Mouse (Mus musculus) lung, embryonic 16.5 days (tissue): ENCODE measurements around the gene Gm20708. TPM values are rescaled to one million over a fixed set of nuclear protein-coding genes. Genes with fewer than 3 reads are reported as not detected.
A peak's percentile ranks its signal among the peaks of the same experiment; 100 is the strongest.

Experiments
- ATAC-seq: fragments of 200-750 bp; cut with Nextera tagmentation; 2 replicates; pipeline ENCODE4 v1.8.0; 2017; ENCODE audit warnings: low read depth, mild to moderate bottlenecking, moderate library complexity
- H3K27ac ChIP-seq: fragments of 300-500 bp; sonication (generic); 2 replicates; pipeline ENCODE4 v1.5.1; 2014; ENCODE audit warnings: mild to moderate bottlenecking, control low read depth, low read length
- H3K27me3 ChIP-seq: fragments of 300-500 bp; sonication (generic); 2 replicates; pipeline ENCODE4 v1.6.1; 2014; ENCODE audit warnings: low read depth, low read length, mixed read lengths; ENCODE audit not compliant: control insufficient read depth, insufficient read depth
- H3K36me3 ChIP-seq: fragments of 300-500 bp; sonication (generic); 2 replicates; pipeline ENCODE4 v1.6.1; 2014; ENCODE audit warnings: low read length; ENCODE audit not compliant: control insufficient read depth, insufficient read depth
- H3K4me1 ChIP-seq: fragments of 300-500 bp; sonication (generic); replicated peaks from 2 replicates; pipeline ENCODE4 v1.6.1; 2014; ENCODE audit warnings: low read length, mixed read lengths; ENCODE audit not compliant: control insufficient read depth, insufficient read depth
- H3K4me2 ChIP-seq: fragments of 300-500 bp; sonication (generic); 2 replicates; pipeline ENCODE4 v1.6.1; 2014; ENCODE audit warnings: low read depth, low read length, control low read depth
- H3K4me3 ChIP-seq: fragments of 300-500 bp; sonication (generic); 2 replicates; pipeline ENCODE4 v1.5.1; 2014; ENCODE audit warnings: mild to moderate bottlenecking, low read length, control low read depth
- H3K9ac ChIP-seq: fragments of 300-500 bp; sonication (generic); 2 replicates; pipeline ENCODE4 v1.6.1; 2014; ENCODE audit warnings: low read length, control low read depth
- H3K9me3 ChIP-seq: fragments of 300-500 bp; sonication (generic); 2 replicates; pipeline ENCODE4 v1.6.1; 2016; ENCODE audit warnings: low read length; ENCODE audit not compliant: control insufficient read depth
- WGBS: fragments of 180-500 bp; shearing (Covaris S2); extraction: QIAGEN DNeasy Blood & Tissue Kit; methylation state at CpG from one replicate; pipeline ENCODE4 v1.1.7; 2014; 5-methylcytosine and 5-hydroxymethylcytosine counted together
- polyA plus RNA-seq: library from polyadenylated mRNA; unstranded; fragments of >200 nt; fragmentation: Nextera tagmentation; extraction: Ambion mirVana; gene quantifications from 2 replicates; pipeline ENCODE4 v1.2.1, GENCODE M21; 2015

Gene Gm20708
- polyA plus RNA-seq, 1 experiment from 2014 or later, result 0.14 TPM

DNA sequence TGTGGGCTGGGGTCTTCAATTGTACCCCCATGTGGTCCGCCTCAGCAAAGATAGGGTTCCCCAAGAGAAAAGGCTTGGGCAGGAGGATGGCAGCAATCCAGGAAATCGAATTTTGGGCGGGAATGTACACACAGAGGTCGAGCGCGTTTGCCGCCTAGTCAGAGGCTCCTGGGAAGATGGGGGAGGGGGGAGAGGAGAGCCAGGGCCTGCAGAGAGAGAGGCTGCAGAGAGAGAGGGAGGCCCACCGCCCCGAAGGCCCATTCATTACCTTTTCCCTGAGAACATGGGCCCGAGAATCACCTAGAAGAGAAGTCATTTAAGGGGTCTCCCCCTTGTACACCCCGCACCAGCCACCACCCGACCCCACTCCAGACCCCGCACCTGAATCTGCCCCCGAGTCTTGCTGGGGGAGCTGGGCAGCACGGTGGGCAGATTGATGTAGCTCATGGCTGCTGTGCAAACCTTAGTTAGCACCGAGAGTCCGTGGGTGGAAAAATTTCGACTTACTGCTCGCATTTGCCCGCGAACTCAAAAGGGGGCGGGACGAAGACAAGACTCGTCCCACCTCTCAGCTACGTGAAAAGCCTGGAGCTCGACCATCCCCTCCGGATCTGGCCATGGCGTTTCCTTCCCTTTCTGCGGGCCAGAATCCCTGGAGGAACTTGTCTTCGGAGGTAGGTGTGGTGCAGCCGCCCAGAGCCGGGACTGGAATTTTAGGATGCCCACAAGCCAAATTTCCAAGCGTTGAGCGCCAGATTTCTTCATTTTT is 16.0 kb downstream of the Gm20708 start, which contains the start of the genes Afmid and Tk1:
TSS of gene Afmid (plus strand) at position 592 of the 769 bp plus-strand sequence.
TSS of gene Tk1 (minus strand) at position 760 of the 769 bp plus-strand sequence.
- ATAC-seq, result peak; percentile 70
- Histone ChIP-seq H3K4me2 (peak within 1 kb of the TSS; percentile 85), H3K27me3 (no peaks in the 10 kb centered on the region), H3K4me3 (peak within 1 kb of the TSS; percentile 71), H3K9ac (peak within 1 kb of the TSS; percentile 84), H3K9me3 (no peaks in the 10 kb centered on the region), H3K4me1 (peaks cover 71% of the 10 kb centered on the region), H3K36me3 (peaks cover 13% of the 10 kb centered on the region; the same call in 1 of the 2 replicates), H3K27ac (peak within 1 kb of the TSS; percentile 92)
- WGBS, result under 1% methylated on average over 34 of the region's 34 CpGs

DNA sequence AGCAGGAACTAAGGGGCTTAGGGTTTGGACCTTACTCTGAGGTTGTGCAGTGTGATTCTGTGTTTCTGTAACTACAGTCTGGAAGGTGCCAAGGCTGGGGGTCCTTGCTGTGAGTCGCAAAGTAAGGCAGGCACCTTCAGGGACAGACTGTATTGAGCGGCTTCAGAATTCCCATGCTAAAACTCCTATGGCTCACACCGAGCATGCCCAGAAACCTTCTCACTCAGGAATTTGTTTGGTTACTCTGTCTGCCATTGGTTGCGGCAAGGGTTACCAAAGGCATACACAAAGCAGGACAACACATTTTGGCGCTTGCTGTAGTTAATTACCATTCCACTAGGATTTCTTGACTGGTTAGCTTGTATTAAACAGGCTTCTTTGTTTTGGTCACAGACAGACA is 16.7 kb downstream of the Gm20708 start:
- 5% methylated on average over 5 of the region's 5 CpGs for WGBS
- peak overlapping the region; percentile 85 for H3K4me2 ChIP-seq
- H3K9me3 ChIP-seq, result no peaks in the 10 kb centered on the region
- H3K36me3 ChIP-seq, result peaks cover 8% of the 10 kb centered on the region; the same call in 1 of the 2 replicates
- H3K27me3 ChIP-seq, result no peaks in the 10 kb centered on the region
- peaks cover 77% of the 10 kb centered on the region for H3K4me1 ChIP-seq
- peak; percentile 6; the same call in 1 of the 2 replicates for ATAC-seq
- peak overlapping the region; percentile 92 for H3K27ac ChIP-seq
- H3K9ac ChIP-seq, result peak overlapping the region; percentile 84
- peak overlapping the region; percentile 71 for H3K4me3 ChIP-seq

DNA sequence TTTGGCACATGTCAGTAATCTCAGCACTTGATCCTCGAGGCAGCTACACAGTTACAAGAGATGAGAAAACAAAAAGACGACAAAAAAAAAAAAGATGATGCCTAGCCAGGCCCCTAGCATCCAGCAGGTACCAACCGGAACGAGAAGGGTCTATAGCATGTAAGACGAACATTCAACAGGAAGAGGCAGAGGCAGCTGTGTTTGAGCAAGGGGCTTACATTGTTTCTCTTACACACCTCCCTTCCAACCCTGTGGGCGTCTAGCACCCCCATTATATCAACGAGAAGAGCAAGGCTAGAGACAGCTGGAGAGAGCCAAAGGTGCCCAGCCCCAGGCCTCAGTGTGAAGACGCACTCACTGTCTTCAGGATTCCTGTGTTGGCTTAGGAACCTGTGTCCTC is 17.4 kb downstream of the Gm20708 start:
- H3K9me3 ChIP-seq, result no peaks in the 10 kb centered on the region
- no peak overlapping the region for H3K4me3 ChIP-seq
- no peak overlapping the region for H3K27ac ChIP-seq
- no peaks in the 10 kb centered on the region for H3K27me3 ChIP-seq
- 37% methylated on average over 8 of the region's 8 CpGs for WGBS
- peaks cover under 1% of the 10 kb centered on the region; the same call in 1 of the 2 replicates for H3K36me3 ChIP-seq
- H3K9ac ChIP-seq, result no peak overlapping the region
- peaks cover 78% of the 10 kb centered on the region for H3K4me1 ChIP-seq
- ATAC-seq, result no peak
- peak overlapping the region; percentile 85; the same call in 1 of the 2 replicates for H3K4me2 ChIP-seq

- no peaks in the 10 kb centered on the region for H3K9me3 ChIP-seq
- no peaks in the 10 kb centered on the region for H3K27me3 ChIP-seq
- peak overlapping the region; percentile 7; the same call in 1 of the 2 replicates for H3K27ac ChIP-seq
- H3K4me3 ChIP-seq, result no peak overlapping the region
- 0 out of 2 replicates have a peak overlapping the region, but pooled peaks have one; percentile 8 for H3K9ac ChIP-seq
- H3K36me3 ChIP-seq, result no peaks in the 10 kb centered on the region; the same call in 1 of the 2 replicates
- no peak for ATAC-seq
- 39% methylated on average over 3 of the region's 3 CpGs for WGBS
- H3K4me2 ChIP-seq, result no peak overlapping the region
- H3K4me1 ChIP-seq, result peaks cover 83% of the 10 kb centered on the region
These were observed 17.9 kb downstream of the Gm20708 start for GRCm38 (mm10) chr11:117827386-117827785.

DNA sequence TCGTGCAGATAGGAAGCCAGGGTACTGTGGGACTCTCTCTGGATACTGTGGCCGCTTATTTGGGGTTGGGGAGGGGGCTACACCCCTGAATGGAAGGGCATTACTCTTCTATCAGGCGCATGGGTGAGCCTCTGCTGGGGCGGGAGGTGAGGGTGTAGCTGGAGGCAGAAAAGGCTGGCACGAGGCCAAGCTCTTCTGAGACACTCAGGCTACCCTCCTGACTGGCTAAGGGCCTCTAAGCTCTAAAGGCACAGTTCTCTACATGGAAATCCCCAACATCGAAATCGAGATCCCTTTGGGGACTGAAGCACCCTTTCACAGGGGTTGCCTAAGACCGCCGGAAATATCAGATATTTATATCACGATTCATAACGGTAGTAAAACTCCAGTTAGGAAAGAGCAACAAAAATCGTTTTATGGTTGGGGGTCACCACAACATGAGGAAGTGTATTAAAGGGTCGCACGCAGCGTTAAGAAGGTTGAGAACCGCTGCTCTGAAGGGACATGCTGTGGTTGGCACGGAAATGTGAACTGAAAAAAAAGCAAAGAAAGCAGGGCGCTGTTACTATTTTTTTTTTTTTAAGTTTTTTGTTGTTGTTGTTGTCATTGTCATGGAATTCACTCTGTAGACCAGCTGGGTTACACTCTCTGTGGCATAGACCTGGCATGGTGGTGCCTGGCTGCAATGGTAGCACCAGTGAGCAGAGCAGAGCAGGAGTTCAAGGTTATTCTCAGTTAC is 18.9 kb downstream of the Gm20708 start:
- Histone ChIP-seq H3K27me3 (no peaks in the 10 kb centered on the region), H3K4me1 (peaks cover 73% of the 10 kb centered on the region), H3K9ac (peak overlapping the region; percentile 10; the same call in 1 of the 2 replicates), H3K9me3 (no peaks in the 10 kb centered on the region), H3K4me3 (no peak overlapping the region), H3K36me3 (no peaks in the 10 kb centered on the region; the same call in 1 of the 2 replicates), H3K4me2 (no peak overlapping the region), H3K27ac (peak overlapping the region; percentile 88)
- 43% methylated on average over 18 of the region's 18 CpGs for WGBS
- ATAC-seq, result peak; percentile 15

GRCm38 (mm10) chr11:117828888-117829604 is 19.6 kb downstream of the Gm20708 start:
- no peak overlapping the region for H3K4me3 ChIP-seq
- no peak overlapping the region for H3K4me2 ChIP-seq
- H3K27ac ChIP-seq, result peak overlapping the region; percentile 88
- no peaks in the 10 kb centered on the region for H3K27me3 ChIP-seq
- H3K9ac ChIP-seq, result peak overlapping the region; percentile 10; the same call in 1 of the 2 replicates
- H3K4me1 ChIP-seq, result peaks cover 68% of the 10 kb centered on the region
- WGBS, result 29% methylated on average over 9 of the region's 9 CpGs
- ATAC-seq, result peak; percentile 10
- no peaks in the 10 kb centered on the region for H3K9me3 ChIP-seq
- no peaks in the 10 kb centered on the region for H3K36me3 ChIP-seq

DNA sequence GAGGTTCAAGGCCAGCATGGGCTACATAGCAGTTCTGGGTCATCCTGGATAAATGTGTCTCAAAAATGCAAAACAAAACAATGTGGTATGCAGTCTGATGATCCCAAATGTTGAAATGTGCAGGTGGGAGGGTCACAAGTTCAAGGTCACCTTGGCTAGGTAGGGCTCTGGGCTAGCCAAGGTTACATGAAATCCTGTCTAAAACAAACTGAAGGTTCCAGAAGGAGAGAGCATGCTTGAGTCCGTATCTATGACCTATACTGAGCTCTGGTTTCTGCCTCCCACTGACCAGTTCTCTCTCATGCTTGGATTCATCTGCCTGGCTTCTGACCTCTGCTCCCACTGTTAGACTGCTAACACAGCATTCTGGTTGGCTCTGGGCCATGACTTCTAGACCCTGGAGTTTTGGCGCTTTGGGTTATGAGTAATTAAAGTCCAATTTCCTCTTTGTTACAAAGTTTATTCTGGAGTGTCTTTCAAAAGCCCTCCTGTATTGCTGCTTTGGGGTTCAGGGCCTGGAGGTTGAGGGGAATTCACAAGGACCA is 20.3 kb downstream of the Gm20708 start:
- no peaks in the 10 kb centered on the region for H3K27me3 ChIP-seq
- 29% methylated on average over 2 of the region's 2 CpGs for WGBS

DNA sequence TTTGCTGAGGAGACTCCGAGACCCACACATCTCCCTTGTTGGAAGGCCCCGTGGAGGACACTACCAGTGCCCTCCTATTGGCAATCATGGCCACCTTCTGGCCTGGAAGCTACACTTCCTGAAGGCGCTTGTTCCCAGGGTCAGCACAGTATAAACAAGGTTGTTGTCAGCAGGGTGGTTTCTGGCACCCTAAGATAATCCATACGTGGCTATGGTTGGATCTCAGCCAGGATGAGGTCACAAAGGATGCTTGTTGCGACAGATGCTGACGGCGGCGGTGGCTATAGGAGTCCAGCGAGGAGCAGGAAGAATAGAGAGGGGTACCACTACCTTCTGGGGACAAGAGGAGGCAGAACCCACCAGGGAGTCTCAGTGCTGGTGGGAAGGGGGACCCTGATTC is 20.9 kb downstream of the Gm20708 start:
- Histone ChIP-seq H3K36me3 (no peaks in the 10 kb centered on the region), H3K27ac (peak overlapping the region; percentile 88), H3K4me2 (no peak overlapping the region), H3K27me3 (no peaks in the 10 kb centered on the region), H3K4me1 (peaks cover 58% of the 10 kb centered on the region), H3K9me3 (no peaks in the 10 kb centered on the region), H3K4me3 (no peak overlapping the region), H3K9ac (peak overlapping the region; percentile 11; the same call in 1 of the 2 replicates)
- WGBS, result 43% methylated on average over 9 of the region's 9 CpGs
- ATAC-seq, result no peak

More for the DNA sequence above, 20.3 kb downstream of the Gm20708 start:
- peaks cover 63% of the 10 kb centered on the region for H3K4me1 ChIP-seq
- no peak overlapping the region for H3K4me3 ChIP-seq
- no peaks in the 10 kb centered on the region for H3K36me3 ChIP-seq
- H3K9me3 ChIP-seq, result no peaks in the 10 kb centered on the region
- peak overlapping the region; percentile 88 for H3K27ac ChIP-seq
- H3K4me2 ChIP-seq, result no peak overlapping the region
- H3K9ac ChIP-seq, result no peak overlapping the region; the same call in 1 of the 2 replicates
- ATAC-seq, result no peak
